ENCODE assay signal across 8 mouse cellular contexts in genomic region chr3:109454633-109455032, GRCm38 (mm10).
"Had no signal": no experiment of that assay in that cellular context is flagged by ENCODE, and none has a peak within 500 bp of the region (broad histone marks: within the 10 kb centered on the region; RNA-seq: fewer than 3 reads in every experiment).

No protein-coding gene starts in this region.

- DNase-seq: kidney, adult 11 months; kidney, adult 9 months; kidney, postnatal 10 days; lung, embryonic 14.5 days; right cerebral cortex, adult 18-20 months; right cerebral cortex, postnatal 25 days; thymus, adult 2 months; thymus, postnatal 25 days had no signal
